Mouse (Mus musculus) T-helper 2 cell (primary cell): ENCODE results near the gene Paqr7.

Experiments used
- in situ Hi-C: fragments of 300-600 bp; cut with MboI, MseI; formaldehyde crosslinking; loops from one replicate; pipeline ENCODE4 v1.15.1; 2025; ENCODE audit warnings: high pct_unique_total_duplicates

Paqr7 gene

DNA sequence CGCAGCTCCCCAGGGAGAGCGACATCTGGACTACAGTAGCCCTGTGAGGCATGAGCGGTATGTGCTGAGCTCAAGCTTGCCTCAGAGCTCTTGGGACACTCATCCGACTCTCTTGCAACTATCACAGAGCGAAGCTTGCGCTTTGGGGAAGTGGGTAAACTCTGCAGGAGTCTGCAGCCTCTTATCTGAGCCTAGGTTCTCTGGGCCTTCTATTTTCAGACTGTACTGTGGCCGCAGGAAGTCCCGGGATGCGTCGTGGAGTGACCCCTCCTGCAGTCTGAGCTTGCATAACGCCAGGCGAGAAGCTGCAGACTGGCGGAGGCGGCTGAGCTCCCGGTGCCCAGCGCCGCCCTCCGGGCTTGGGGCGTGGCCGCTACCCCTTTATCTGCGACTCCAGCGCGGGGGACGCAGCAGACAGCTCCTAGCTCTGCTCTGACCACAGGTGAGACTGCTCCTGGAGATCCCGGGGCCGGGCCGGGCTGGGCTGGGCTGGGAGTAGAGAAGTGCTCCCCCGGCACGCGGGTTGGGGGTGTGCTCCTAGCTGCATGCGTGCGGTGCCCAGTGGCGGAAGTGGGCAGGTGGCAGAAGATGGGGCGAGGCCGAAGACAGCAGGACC lies at the start of gene Paqr7:
Gene Paqr7 (plus strand): TSS at position 103 of the 616 bp plus-strand sequence.
- in situ Hi-C loops, result no loop called here

DNA sequence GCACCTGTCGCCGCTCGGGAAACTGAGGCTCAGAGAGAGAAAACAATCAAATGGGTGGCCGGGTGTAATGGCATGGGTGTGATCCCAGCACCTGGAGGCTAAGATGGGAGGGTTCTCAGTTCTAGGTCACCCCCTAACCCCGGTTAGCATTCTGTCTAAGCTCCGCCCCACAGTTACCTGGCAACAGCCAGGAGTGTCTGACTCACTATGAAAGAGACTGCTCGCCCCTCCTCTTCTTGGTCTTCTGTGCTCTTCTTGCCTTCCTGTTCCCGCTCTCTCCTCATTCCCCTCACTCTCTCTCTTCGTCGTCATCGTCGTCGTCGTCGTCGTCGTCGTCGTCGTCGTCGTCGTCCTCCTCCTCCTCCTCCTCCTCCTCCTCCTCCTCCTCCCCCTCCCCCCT lies 48.5 kb upstream of the Paqr7 start:
- in situ Hi-C loops, result no loop called here

DNA sequence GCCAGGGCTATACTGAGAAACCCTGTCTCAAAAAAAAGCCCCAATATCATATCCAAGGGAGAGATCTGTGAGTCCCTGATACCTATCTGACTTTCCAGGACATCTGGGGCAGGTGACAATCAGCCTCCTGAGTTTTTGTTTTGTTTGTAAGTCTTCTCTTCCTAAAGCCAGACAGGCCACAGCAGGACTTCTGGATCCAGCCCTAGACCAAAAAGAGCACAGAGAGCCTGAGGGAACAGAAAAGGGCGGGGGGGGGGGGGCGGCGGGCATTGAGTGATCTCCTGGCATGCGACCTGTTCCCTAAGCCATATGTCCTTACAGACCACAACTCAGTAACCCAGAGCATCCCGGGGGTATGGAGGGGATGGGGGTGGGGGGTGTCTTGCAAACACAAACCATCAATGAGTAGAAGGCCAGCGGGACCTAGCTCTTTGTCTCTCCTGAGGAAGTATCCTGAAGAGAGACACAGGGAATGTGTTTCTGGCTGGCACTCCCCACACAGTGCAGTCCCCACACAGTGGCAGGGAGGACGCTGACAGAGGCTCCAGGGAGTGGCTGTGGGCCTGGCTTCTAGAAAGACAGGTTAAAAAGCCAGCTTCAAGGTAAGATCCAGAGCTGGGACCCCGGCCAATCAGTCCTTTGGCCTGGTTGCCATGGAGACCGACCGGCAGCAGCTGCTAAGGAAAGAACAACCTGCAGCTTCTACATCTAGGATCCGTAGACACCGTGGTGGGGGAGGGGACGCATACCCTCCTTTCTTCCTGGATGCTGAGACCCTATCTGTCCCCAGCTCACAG lies 46.7 kb upstream of the Paqr7 start:
- in situ Hi-C loops, result no loop called here

DNA sequence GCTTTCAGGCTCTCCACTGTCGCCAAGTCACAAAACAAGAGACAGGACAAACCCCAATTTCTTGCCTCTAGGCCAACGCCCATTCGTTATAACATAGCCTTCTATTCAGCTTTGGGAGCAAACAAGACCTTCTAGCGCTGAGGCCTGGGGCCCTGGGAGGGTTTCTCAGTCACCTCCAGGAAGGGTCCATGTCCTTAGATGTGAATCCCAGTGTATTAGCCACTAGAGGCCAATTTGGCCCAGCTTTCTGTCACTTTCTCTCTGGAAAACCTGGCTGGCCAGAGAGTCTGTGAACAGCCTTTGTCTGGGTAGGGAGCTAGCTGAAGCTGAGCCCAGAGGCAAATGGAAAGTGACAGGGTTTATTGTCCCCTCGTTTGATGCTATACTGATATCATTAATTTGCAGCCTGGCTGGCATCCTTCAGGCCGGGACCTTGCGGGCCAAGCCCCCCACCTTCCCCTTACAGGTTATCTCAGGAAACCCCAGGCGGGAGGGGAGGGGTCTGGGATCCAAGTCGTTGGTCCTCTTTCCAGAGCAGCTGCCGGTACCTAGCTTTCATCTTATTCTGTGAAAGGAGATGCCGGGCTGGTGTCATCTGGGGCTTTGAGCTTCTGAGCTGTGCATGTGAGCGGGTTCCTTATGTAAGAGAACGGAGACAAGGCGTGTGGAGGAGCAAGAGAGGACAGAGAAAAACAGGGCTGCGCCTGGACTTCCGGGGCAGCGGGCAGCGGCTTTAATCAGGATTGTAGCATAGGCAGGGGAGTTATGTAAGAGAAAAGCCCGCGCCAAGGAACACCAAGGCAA lies 45.9 kb upstream of the Paqr7 start:
- in situ Hi-C loops, result no loop called here

DNA sequence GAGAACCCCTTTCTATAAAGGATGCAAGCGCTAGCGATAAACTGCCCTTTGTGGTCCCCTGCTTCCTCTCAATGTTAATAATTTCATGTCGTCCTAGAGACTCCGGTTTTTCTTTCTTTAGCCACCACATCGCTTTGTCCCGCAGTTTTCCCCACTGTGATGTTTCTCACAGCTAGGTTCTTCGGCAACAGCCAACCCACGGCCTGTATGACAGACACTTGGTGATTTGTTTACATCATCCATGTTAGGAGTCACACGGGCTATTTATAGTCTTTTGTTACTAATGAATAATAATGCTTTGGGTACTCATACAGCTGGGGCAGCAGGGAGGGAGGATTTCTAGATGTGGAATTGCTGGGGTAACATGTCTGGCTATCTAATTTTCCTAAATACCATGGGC lies 45.0 kb upstream of the Paqr7 start:
- in situ Hi-C loops, result no loop called here

DNA sequence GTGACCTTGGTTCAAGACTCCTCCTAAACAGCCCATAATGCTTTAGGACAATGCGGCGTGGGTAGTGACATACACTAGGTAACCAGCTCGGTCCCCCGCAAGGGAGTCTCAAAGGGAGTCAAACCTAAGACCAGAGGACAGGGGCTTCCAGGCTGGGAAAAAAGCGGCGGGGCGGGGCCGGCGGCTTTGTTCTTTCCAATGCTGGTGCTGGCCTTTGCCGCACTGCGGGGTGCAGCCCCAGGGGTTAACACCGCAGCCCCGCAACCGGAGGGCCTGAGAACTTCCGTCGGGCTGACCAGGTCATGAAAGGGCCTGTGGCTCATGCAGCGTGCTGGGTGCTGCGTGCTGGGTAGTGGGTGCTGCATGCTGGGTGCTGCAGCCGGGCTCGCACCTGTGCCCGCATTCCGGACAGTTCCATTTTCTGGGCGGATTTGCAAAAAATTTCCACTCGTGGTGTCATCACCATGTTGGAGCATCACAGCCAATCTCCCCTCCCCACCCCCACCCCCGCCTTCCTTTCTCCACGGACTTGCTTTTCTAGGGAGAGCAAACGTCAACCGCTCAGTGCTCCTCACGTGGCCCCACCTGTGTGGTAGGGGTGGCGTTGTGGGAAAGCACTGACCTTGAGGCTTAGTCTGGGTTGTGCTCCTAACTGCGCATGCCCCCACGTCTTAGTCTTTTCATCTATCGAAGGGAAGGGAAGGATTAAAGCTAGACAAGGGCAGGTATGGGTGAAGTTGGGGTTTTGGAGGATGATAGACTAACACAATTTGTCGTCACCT lies 42.7 kb upstream of the Paqr7 start:
- in situ Hi-C loops, result no loop called here

DNA sequence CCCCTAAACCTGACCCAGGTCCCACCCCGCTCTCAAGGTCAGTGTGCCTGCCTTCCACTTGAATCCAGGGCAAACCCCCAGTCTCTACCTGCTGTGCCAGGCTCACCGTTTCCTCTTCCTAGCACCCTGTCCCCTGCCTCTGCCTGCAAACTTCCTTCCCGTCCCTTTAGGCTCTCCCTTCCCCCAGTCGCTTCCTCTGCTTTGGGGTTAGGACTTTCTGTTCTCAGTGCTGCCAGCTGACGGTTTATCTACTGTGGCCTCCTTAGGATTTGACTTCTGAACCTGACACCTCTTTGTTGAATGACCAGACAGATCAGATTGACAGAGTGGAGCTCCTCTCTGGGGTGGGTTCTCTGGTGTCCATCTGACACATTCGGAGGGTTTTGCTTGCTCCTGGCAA lies 41.2 kb upstream of the Paqr7 start:
- in situ Hi-C loops, result no loop called here

DNA sequence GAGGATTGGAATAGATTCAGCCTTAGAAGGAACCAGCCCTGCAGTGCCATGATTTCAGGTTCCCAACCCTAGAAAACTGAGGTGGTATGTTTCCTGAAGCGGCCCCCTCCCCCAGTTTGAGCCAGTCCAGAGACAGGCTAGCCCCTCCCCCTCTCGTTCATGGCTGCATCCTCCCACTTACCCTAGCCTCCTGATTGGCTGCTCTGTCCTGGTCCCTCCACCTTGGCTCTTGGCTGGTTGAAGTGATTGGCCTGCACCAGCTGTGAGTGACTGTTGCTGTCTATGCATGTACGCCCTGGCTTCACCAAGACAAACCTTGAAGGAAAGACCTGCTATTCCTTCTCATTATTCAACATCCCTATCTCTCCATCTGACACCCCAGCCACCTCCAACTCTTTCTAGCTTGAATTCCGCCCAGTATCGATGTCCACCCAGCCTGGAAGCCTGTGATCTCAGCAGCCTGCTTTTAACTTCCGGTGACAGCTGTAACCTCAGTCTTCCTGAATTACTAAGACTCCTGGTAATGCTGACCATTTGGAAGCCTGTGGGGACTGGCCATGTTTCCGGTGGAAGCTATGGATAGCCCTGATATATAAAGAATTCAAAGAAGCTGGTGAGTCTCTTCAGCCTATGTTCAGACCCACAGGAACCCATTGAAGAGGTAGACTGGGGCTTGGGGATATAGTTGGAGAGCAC lies 39.2 kb upstream of the Paqr7 start:
- in situ Hi-C loops, result no loop called here

DNA sequence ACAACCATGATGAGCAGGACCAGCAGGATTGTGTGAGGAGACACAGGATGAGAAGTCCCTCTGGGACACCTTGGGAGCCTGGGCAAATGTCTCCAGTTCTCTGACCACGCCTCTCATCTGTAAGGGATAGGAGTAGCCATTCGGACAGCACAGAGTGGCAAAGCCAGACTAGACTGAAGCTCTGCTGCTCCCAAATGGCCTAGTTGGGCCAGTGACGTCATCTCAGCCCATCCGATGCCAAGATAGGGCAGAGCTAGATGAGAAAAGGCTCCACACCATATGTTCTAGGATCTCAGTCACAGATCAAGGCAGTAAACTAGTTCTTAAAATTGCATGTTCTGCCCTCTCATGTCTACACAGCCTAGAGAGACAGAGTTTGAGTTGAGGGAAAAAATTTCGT lies 37.6 kb upstream of the Paqr7 start:
- in situ Hi-C loops, result no loop called here

DNA sequence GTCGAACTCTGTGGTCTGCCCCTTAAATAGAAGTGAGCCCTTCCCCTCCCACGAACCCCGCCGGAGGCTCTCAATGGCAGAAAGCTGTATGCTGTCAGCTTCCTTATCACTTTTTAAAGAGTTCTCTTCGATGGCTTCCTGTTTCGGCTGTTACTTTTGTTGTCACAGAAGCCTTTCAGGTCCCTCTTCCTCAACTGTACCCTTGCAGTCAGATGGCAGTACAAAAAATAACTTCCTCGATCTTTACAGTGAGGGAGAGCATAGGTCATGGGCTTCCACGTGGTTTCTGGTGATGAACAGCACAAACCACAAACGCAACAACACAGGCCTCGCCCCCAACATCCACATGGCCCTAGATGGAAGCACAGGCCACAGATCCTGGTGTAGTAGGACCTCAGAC lies 36.2 kb upstream of the Paqr7 start:
- in situ Hi-C loops, result no loop called here

DNA sequence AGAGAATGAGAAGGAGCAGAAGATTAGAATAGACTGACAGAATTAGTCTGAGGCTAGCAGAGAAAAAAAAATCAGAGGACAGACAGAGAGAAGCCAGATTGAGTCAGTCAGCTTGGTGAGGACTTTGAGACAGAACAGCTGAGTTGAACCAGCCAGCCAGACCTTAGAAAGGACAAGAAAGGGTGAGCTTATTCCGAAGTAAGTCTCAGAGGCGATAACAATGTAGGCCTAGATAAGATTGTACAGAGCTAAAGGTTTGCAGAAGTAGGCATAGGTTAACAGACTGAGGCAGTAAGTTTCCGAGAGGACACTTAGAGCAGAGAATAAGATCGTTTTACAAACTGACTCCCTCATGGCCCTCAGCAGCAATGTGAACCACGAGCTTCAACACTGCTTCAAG lies 35.2 kb upstream of the Paqr7 start:
- in situ Hi-C loops, result no loop called here

DNA sequence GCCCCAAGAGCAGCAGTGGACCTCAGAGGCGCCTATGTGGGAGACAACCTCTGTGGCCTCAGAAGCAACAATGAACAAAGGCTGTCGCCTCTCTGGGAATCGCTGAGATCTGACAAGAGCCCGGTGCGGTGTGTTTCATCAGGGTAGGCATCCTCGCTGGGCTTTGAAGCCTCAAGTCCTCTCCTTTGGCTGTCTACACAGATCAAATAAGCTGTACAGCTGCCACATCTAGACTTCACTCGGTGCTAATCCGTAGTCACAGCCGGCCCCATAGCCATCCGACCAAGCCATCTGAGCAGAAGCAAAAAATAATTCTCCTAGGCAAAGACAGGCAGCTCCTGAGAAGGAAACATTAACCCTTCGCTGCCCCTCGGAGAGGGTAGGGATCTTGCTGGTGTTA lies 30.7 kb upstream of the Paqr7 start:
- in situ Hi-C loops, result no loop called here

DNA sequence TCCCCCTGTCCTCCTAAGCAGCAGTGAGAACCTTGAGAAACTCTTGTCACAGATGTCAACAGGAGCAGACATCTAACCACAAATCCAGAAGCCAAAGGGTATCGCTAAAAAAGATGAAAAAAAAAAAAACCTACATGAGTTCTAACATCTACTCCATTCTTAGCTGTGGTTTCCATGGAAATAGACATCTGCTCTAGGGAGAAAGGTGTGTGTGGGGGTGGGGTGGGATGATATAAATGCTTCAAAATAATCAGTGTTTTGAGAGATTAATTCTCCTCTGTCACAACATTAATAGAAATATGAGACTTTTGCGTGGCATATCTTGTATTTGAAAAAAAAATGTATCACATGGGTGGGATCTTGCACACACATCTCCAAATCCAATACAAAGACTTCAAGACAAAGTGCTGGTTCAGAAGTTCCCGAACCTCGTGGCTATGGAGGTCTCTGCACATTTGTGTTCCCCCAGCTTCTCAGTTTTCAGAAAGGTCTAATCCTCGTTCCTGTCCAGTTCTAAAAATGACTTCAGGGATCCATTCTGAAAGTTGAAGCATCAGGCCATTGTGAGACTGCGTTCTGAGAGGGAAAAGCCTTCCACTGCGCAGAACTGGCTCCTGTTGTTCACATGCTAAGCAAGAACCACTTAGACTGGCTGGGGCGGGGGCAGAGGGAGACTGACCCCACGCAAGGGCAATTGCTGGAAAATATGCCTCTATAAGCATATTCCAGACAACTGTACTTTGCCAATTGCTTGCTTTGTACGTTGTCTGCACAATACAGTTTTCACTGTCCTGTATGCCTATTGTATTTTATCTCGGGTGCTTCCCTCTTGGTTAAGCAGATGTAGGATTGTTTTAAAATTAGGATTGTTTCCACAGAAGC lies 29.9 kb upstream of the Paqr7 start:
- in situ Hi-C loops, result no loop called here

DNA sequence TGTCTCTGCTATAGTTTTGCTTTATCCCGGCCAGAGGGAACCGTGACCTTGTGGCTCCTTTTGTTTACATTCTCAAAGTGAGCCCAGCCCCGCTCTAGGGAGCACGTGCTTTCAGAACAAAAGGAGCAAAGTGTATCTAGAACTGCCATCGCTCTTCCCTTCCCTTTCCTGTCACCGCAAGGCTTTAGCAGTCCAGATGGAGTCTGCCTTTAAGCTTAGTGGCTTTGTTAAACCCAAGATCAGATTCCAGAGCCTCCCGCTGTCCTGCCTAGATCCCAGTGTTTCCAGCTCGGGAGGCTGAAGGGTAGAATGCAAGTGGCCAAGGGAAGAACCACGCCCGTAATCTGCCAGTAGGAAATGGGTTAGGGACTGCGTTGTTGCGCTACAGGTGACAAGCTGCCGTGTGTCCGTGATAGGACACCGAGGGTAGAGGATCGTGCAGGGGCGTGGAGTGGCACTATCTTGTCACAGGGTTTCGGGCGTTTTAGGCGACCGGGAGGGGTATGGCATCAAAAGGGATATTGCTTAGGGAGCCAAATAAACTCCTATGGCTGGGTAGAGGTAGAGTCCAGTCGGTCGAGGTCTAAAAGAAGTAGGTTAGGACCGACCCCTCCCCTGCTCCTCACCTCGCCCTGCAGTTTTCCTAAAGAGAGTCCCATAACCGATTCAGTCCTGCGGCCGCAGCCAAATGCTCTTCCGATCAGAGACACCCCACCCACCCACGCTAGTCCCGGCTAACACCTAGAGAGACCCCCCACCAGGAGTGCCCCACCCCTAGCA lies 28.9 kb upstream of the Paqr7 start:
- in situ Hi-C loops, result no loop called here

DNA sequence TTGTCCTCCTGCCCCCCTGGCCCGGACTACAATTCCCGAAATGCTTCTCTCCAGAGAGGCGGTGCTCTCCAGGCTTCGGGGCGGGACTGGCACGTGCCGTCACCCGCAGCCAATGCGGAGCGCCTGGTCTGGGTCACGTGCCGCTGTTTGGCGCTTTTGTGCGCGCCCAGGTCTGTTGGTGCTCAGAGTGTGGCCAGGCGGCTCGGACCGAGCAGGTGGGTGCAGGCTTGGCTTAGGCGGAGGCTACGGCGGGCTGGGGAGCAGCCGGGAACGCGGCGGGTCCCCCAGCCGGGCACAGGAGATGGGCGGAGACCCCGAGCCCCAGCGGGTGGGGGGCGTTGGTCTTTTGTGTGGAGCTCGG lies 28.3 kb upstream of the Paqr7 start, which contains the start of gene Stmn1:
Gene Stmn1 (plus strand): TSS at position 106 of the 361 bp plus-strand sequence.
- in situ Hi-C loops, result no loop called here

DNA sequence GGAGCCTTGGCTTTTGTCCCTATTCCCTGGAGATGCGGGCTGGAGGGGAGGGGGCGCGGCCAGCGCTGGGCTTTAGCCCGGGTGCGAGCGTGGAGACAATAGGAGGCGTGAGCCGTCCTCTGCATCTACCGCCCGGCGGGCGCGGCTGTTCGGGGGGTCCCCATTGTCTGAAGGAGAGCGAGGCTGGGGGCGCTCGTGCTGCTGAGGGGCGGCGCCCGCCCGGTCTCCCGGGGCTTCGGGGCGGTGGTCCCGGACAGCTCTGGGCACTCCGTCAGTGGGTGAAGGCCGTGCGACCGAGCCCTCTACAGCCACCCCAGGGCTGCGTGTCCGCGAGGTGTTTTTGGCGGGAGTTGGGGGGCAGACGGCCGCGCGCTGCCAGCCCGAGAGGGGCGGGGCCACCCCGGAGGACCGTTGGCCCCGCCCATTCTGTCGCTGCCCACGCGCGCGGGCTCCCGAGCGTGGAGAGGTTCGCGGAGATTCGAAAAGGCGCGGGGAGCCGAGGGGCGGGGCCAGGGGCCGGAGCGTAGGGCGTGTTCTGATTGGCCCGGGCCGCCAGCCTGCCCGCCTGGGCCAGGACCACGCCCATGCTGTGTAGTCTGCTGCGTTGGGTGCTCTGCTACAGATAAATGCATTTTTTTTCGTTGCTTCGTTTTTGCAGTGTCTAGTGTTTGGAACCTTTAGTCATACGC lies 27.8 kb upstream of the Paqr7 start:
- in situ Hi-C loops, result no loop called here

DNA sequence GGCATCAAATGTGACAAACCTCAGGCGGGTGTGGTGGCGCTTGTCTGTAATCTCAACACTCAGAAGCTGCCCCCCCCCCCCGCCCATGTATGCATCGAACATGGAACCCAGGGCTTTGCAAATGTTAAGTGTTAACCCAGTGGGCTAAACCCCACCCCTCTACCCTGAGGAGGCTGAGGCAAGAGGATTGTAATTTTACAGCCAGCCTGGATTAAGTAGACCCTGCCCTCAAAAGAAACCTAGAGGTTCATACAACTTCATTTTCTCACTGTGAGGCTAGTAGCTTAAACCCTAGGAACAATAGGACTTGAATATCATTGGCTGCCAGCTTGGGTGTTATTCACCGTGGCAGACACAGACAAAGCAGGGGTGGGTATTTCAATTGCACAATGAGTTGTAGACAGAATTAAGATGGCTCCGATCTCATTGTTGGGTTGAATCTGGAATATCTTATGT lies 27.1 kb upstream of the Paqr7 start:
- in situ Hi-C loops, result no loop called here

DNA sequence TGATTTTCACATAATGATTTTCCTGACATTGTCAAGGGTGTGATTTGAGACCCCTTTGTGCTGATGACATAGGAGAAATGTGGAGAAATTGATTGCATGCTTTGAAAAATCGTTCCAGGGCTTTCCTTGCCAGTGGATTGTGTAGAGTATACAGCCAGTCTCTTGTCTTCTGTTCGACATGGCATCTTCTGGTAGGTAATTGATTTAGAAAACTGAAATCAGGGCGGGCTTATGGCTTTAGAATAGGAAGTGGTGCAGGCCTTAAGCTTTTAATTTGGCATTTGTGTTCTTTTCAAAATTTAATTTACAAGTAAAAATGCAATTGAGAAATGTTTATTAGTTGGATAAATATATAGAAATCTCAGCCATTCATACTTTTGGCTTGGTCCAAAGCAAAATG lies 26.5 kb upstream of the Paqr7 start:
- in situ Hi-C loops, result no loop called here

DNA sequence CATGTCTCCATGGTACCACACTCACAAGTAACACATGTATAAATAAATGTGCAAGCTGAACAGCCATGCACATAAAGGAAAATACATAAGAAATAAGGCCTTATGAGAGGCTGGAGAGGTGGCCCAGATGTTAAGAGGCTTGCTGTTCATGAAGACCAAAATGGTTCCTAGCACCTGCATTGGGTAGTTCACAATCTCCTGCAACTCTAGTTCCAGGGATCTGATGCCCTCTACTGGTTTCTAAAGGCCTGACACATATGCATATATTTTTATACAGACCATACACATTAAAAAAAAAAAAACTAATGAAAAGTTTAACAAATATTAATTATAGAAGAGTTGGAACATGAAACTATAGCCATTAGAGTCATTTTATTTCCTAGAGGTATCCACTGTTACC lies 25.0 kb upstream of the Paqr7 start:
- in situ Hi-C loops, result no loop called here
